Mouse (Mus musculus) megakaryocyte progenitor cell, adult 5-6 weeks (primary cell): ENCODE results near the gene Ryr3. TPM values are rescaled to one million over a fixed set of nuclear protein-coding genes. Genes with fewer than 3 reads are reported as not detected.

ENCODE experiments used
- ATAC-seq: replicated peaks from 2 replicates; pipeline ENCODE4 v1.8.0; 2016; ENCODE audit warnings: mild to moderate bottlenecking, moderate TSS enrichment, inconsistent platforms; ENCODE audit not compliant: poor library complexity
- total RNA-seq, 2 experiments: library from RNA; stranded (forward) in 1 of 2; stranded (reverse) in 1 of 2; fragments of 157-497, 149-512 nt in 1 of 2; fragments of 200-1000 nt in 1 of 2; gene quantifications; 2 replicates each; pipeline versions ENCODE4 v1.2.3 to v1.2.4; 2015 to 2017

Ryr3 gene
- total RNA-seq, 2 experiments from 2014 or later = not detected

DNA sequence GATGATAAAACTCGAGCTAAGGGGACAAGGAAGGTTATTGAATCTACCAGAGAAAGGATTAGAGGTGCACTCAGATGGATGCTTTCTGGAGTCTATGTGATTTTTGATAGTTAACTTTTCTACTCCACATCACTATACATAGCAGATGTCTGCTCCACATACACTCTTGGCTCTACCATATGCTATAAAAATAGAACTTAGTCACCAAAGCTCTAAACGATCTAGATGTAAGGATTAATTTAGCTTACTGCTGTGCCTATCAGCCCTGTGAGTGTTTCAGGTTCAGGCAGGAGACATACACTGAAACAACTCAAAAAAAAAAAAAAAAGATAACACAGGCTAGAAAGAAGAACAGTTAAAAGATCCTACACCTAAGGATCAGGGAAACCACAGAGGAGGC lies 410.9 kb downstream of the Ryr3 start:
- ATAC-seq = no peak

DNA sequence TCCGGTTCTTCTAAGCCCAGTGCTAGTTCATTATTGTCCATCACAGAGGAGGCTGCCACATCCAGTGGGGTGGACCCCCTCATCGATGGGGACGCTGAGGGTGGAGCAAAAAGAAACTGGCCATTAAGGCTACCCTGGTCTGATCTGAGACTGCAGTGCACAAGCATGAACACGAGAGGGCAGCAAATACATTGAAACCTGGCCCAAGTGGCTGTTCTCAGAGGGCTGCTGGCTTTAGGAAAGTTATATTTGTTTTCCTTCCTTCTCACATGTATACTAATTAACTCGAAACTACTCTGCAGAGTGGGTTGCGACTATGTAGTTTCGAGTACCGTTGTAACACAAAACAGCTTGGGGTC lies 416.9 kb downstream of the Ryr3 start:
- ATAC-seq = peak; percentile 99

DNA sequence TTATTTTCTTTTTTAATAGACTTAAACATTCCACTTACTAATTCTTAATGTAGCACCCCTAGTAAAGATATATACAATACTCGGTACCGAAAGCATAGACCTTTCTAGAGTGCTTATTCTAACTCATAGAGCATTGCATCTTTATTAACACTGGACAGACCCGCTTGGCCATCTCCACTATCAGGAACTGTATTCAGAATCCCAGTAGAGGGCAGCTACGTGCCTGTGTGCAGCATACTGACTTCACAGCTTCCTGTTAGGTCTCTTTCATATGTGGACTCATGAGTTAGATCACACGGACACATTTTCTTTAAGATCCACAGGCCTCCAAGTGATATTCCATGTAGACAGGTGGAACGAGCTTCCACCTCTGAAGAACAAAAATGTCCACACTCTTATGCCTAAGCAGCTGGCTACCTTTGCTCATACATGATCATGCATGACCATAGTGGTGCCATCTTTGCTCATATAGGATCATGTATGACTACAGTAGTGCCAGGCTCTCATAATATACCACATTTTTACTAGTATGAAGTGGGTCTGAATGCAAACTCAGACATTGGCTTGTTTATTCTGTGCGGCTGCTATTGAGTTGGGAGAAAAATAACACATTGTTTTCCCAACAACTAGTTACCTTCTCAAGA lies 417.4 kb downstream of the Ryr3 start:
- no peak for ATAC-seq

DNA sequence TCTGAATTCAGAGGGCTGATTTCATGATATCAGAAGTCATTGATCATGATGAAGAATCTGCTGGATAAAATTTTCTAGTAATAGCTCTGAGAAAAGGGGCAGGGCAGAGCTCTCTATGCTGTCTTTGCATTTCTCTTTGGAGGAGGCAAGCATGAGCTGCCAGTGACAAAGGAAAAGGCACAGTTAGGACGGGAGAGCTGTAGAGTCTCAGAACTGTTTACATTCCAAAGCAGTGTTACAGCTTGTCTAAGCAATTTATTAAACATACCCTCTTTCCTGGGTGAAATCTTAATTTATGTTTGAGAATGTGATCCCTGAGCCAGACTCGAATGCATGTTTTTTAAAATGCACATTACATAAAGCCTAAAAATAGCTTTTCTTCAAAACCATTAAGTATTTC lies 435.3 kb downstream of the Ryr3 start:
- no peak for ATAC-seq

DNA sequence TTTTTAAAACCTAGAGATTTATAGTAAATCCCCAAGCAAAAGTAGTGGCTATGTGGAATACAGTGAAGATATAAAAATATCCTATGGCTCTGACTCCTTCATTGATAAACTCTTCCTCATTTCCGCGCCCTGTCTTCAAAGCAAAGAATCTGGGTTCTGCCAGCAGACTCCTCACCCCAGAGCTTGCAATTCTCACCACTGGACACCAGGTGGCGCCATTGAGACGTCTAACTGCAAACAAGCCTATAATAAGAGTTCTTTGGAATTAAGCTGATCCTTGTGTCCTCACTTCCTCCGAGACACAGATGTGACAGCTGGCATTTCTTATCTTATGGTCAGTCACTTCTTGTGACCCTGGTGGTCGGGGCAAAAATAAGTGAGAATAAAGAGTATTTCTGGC lies 442.1 kb downstream of the Ryr3 start:
- peak; percentile 98 for ATAC-seq

DNA sequence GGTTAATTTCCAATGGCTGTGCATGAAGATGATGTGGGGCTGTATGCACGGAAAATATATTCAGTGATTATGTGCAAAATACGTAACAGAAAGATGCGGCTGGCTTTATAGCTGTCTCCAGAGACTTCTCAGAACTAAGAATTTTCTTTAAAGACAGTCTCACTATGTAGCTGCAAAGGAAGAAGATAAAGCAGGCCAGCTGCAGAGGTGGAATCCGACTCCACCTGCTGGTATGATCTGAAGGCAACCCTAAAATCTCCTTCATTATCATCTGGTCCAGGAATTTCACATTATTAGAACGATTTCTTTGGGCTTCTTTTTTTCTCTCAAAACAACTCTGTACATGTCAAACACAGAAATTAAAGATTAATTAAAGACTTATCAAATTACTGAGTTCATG lies 449.2 kb downstream of the Ryr3 start:
- 0 out of 2 replicates have a peak, but pooled peaks have one; percentile 32 for ATAC-seq

DNA sequence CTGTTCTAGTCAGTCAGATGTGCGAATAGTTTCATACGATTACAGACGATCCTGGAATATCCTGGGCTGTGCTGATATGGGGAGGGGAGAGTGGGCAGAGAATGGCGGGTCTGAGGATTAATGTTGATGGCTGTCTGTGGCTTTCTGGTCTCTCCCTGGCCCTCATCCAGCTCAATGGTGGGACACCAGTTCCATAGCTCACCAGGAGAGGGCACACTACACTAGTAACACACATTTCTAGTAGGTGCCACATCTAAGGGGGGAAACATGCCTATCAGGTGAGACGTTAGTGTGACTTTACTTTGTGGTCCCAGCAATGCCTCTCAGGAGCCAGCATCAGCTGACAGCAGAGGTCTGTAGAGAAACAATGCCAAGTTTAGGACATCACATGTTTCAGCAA lies 451.9 kb downstream of the Ryr3 start:
- ATAC-seq = peak; percentile 89

DNA sequence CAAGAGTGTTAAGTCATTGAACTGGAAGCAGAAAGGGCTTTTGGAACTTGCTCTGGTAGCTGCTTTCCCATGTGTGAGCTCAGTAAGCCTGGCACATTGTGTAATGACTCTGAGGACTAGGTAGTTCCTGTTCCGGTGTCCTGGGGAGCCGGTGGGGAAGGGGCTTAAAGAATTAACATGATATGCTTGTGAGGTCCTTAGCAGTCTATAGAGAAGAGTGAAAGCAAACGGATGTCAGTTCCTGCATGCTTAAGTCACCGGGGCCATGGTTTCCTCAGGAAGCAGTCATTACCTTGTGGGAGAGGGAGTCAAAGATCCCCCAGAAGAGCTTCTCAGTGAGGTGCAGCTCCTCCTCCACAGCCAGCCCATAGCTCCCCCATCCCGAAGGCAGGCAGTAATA lies 452.6 kb downstream of the Ryr3 start:
- ATAC-seq = peak; percentile 39; the same call in 1 of the 2 replicates

DNA sequence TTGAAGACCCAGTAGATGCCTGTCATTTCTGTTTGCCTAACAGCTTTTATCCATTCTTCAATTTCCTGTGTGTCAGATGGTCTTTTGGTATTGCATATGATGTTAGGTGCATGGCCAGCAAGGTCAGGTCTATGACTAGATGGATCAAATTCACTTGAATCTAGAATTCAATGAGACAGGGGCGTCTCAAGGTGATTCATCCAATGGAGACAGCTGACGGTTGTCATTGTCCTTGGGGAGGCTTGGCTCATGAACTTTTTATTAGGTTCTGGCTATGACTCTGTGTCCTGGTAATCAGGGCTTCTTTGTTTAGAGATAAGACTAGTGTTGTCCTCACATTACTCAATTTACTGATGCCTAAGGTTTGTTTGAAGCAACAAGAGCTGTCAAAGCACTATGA lies 454.9 kb downstream of the Ryr3 start:
- no peak for ATAC-seq

DNA sequence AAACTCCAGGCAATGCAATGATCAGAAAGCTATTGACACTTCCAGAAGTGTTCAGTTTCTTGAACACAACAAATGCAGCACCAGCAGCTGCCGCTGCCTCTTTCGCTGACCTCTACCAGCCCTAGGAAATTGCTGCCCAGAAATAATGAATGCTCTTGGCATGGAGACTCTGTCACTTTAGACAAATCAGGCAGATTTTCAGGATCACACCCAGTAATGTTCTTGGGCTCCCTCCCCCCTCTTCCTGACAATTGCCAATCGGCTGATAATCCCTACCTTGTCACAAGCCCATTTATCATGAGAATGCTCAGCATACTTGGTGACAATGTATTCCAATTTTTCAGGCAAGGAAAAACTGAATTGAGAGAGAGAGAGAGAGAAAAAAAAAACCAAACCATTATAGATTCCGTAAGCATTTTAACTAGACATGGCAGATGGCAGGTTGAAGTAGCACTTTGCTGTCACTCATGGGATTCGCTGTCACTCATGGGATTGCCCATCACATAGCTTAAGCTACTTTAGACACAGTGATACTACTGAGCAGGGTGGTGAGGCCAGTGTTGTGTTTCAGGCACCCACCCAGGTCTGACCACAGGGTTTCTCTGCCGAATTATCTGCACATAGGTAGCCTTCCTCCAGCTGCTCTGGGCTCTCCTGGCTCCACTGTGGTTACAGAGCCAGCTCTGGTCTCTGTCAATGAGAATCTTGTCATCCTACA lies 455.5 kb downstream of the Ryr3 start:
- ATAC-seq = no peak

DNA sequence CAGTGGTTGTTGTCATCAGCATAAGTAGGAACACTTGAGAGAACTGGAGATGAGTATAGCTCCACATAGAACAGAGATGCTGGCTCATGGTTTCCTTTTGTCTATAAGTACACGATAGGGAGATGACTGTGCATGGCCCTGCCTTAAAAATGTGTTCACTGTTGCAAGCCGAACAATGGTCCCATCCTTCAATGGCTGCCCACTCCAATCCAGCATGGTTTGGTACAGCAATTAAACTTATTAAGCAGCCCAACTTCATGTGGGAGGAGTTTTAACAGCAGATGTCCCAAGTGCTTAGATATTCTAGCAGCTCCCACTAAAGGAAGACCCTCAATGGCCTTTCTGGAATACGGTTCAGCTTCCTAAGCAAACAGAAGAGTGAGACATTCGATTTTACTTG lies 456.2 kb downstream of the Ryr3 start:
- ATAC-seq = no peak

DNA sequence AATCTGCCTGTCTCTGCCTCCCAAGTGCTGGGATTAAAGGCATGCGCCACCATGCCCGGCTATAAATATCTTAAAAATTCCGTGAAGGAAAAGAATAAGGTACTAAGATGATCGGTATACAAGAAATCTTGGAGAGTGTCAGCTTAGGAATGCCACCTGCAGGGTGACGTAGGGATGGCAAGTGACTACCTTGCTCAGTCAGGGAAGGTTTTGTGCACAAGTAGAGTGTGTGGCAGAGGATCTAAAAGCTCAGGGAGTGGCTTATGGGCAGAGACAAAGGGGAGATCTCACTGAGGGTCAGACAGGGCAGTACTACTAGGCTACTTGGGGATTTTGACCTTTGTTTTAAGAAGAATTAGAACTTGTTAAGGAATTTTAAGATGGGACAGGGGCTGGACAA lies 457.2 kb downstream of the Ryr3 start:
- ATAC-seq = peak; percentile 65

DNA sequence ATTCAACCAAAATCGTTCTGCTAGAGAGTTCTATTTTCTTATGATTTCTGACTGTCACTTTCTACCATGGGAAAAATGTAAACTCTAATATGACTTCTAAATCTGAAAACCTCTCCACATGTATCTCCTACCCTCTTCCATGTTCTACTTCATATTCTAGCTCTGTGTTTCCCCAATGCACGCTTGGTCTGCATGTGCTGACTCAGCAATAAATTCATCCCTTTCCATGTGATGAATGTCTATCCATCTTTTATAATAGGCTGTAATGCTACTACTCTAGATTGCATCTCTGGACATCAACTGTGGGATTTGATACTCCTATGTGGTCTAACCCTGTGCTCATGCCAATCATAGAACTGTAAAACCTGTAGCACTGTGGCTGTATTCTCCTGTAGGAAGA lies 458.2 kb downstream of the Ryr3 start:
- no peak for ATAC-seq

DNA sequence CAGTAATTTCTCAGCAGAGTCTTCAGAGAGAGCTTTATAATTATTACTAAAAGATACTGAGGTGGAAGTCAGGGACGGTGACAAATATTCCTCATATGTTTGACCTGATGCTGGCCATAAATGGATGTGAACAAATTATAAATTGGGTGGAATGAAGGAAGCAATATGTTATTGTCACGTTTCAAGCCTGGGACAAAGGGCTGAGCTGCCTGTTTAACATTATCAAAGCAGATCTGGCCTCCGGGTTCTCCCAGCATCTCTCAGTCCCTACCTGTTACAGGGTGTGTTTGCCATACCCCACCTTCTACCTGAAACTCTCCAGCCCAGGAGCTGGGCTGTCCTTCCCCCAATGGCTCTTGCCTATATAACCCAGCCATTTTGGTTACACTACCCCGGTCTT lies 463.6 kb downstream of the Ryr3 start:
- no peak for ATAC-seq

DNA sequence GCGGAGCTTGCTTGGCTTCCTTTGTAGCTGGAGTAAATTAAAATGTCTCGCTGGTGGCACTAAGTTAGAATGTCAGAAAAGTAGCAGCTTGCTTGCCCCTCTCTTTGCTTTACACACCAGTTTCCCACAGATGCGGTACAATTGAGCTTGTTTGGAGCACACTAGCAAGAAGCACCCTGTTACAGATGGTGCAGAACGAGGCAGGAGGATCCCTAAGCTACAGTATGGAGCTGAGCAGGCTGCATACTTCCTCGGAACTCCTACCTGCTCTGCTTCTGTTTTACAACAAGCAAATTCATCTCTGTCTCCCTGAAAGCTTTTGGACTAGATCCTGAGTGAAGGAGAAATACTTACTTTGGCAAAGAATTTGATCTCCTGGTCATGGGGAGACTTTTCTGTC lies 465.5 kb downstream of the Ryr3 start:
- no peak for ATAC-seq

DNA sequence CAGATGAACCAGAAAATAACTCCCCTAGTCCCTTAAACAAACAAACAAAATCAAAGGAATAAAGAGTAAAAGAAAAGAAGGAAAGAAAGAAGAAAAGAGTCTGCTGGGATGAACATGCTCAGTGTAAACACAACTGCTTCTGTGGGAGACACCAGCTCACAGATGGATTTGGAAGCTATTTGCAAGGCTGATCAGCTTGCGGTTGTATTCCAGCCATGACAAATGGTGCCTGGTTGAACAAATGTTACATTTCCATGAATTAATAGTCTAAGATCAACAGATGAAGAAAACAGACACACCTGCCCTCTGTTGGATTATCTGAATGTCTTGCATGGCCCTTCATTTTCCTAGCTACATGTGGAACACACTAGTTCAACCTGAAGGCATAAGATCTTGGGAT lies 468.4 kb downstream of the Ryr3 start:
- no peak for ATAC-seq

DNA sequence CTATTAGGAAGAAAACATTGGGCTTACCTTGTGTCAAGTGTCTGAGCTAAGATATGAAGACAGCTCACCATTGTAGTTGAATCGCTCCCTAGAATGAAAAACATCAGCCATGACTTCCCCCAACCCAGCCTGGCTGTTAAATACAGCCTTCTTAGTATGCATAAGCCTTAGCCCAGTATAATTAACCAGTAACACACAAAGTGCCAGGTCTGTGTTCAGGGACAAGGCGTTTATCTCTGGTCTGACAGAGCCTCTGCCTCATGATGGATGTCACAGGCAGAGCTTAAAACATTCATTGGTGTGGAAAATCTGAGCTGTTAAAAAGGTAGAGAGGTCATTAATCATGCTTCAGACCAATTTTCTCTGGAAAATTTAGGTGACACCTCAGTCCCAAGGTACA lies 484.0 kb downstream of the Ryr3 start:
- ATAC-seq = no peak

DNA sequence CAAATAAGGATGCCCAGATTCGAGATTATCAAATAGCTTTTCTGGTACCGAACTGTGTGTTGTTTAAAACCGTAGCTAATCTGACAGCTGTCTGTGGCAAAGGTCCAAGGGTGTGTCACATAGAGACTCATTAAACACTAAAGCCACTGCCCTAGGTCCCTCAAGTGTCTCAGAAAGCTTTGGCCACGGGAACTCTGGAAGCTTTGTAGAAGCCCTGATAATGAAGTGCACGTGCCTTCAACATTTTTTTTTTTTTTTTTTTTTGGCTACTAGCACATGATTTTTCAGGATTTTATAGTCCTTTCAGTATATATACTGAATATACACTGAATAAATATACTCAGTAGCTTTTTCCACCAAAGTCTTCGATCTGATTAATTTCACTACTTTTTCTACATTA lies 489.1 kb downstream of the Ryr3 start:
- no peak for ATAC-seq

DNA sequence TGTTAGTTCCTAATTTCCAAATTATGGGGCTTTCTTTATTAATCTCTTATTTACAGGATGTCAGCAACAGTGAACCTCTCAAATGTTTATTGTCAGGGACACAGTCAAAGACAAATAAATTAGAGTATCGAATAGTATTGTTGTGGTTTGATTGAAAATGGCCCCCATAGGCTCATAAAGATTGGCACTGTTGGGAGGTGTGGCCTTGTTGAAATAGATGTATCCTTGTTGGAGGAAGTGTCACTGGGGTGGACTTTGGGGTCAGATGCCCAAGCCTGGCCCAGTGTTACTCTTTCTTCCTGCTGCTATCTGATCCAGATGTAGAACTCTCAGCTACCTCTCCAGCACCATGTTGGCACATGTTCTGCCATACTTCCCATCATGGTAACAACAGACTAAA lies 495.7 kb downstream of the Ryr3 start:
- ATAC-seq = no peak

DNA sequence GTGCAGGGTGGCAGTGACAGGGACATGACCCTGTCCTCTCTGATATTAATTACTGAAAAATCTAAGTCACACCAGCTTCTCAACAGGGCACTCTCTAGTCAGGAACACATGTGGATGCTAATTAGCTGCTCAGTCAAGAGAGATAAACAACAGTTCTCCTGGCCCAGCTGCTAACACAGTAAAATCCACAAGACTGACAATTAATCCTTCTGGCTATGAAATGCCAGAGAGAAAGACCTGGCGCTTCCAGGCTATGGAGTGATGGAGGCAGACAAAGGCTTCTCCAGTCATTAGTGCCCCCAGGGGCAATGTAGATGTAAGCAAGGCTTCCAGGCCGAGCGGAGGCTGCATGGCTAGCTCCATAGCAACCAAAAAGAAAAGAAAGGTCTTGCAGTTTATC lies 496.2 kb downstream of the Ryr3 start:
- no peak for ATAC-seq

DNA sequence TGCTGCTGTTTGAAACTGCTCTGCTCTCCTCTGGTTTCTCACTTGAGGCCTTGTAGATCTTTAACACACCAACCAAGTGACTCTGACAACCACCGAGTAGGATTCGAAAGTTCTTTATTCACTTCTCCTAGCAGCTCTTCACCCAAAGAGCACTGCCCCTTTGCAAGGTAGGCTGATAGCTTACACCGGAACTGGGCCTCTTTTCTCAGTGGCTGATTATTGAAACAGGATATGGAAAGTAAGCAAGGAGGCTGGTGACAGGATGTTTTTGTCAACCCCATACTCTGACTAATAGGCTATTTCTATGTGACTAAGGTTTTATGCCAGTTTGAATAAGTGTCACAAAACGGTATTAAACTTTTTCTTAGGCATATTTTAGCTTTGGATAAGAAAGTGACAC lies 502.2 kb downstream of the Ryr3 start:
- no peak; the same call in 1 of the 2 replicates for ATAC-seq

DNA sequence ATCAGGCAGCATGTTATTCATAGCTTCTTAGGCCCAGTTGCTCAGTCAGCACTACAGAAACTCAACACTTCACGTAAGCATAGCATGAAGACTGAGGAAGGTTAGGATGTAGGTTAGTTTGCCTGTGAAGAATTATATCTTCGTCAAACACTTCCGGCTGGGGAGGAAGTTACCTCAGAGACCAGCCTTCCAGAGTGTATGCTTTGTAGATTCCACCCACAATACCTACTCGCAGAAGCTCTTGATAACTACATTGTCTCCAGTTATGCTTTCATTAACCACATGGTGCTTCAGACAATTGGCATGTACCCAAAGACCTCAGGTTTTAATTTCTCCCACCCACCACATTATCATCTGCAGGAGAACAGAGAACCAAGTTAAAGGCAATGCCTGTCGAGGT lies 535.1 kb downstream of the Ryr3 start:
- ATAC-seq = no peak

DNA sequence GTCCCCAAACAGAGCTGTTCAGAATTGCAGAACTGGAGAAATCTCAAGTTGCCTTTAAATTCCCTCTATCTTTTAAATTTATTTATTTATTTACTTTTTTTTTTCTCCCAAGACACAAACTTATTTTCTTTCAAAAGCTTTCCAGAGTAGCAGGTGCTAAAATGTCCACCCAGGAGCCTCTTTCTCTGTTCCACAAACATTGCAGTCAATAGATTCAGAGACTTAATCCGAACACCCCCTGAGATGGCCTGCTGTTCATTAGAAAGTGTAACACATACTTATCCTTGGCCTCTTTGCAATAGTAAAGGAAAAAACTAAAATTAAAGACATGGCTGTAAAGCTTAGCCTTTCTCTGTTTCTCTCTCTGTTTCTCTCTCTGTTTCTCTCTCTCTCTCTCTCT lies 539.6 kb downstream of the Ryr3 start:
- no peak for ATAC-seq
